Mouse (Mus musculus): ENCODE results near the gene Mecr. TPM values are rescaled to one million over a fixed set of nuclear protein-coding genes. Genes with fewer than 3 reads are reported as not detected.
A peak's percentile ranks its signal among the peaks of the same experiment; 100 is the strongest.

Gene Mecr
- polyA plus RNA-seq, 2 experiments: 39.4 to 41.6 TPM

GRCm38 (mm10) chr4:131910237-131910994, 67.1 kb downstream of the Mecr start:
- Histone ChIP-seq H3K9me3 (ENCODE audit: control insufficient read depth, low read length) (no peaks in the 10 kb centered on the region), H3K4me3 (replicated peaks; ENCODE audit: low read length) (no peak overlapping the region), H3K36me3 (ENCODE audit: control insufficient read depth, insufficient read depth, low read length) (peaks cover 1% of the 10 kb centered on the region; the same call in 1 of the 2 replicates), H3K4me1 (ENCODE audit: control insufficient read depth, insufficient read depth, low read length) (peaks cover 23% of the 10 kb centered on the region), H3K9ac (ENCODE audit: low read depth, low read length, severe bottlenecking) (no peak overlapping the region), H3K27ac (replicated peaks; ENCODE audit: low read depth, low read length) (0 out of 2 replicates have a peak overlapping the region, but pooled peaks have one; percentile 13), H3K27me3 (ENCODE audit: control insufficient read depth, insufficient read depth, low read length) (no peaks in the 10 kb centered on the region), H3K4me2 (replicated peaks; ENCODE audit: low read depth, low read length, severe bottlenecking) (peak overlapping the region; percentile 31)
- TF ChIP-seq POLR2A (IDR thresholded peaks at IDR 0.05; ENCODE audit: borderline replicate concordance, extremely low read depth, insufficient read depth, insufficient read length): no peak
- no peak for ATAC-seq (ENCODE audit: low FRiP score, low read depth)
- WGBS: 6% methylated on average over 18 of the region's 21 CpGs
- DNase-seq (ENCODE audit: low spot score): no peak

- DNase-seq (ENCODE audit: low spot score) (no peak), ATAC-seq (ENCODE audit: low FRiP score, low read depth) (no peak)
- Histone ChIP-seq H3K4me1 (ENCODE audit: control insufficient read depth, insufficient read depth, low read length) (peaks cover 33% of the 10 kb centered on the region), H3K9ac (ENCODE audit: low read depth, low read length, severe bottlenecking) (no peak overlapping the region), H3K4me3 (replicated peaks; ENCODE audit: low read length) (no peak overlapping the region), H3K27me3 (ENCODE audit: control insufficient read depth, insufficient read depth, low read length) (no peaks in the 10 kb centered on the region), H3K9me3 (ENCODE audit: control insufficient read depth, low read length) (no peaks in the 10 kb centered on the region), H3K4me2 (replicated peaks; ENCODE audit: low read depth, low read length, severe bottlenecking) (no peak overlapping the region), H3K27ac (replicated peaks; ENCODE audit: low read depth, low read length) (no peak overlapping the region), H3K36me3 (ENCODE audit: control insufficient read depth, insufficient read depth, low read length) (no peaks in the 10 kb centered on the region)
- WGBS: 44% methylated on average over 3 of the region's 5 CpGs
- TF ChIP-seq POLR2A (IDR thresholded peaks at IDR 0.05; ENCODE audit: borderline replicate concordance, extremely low read depth, insufficient read depth, insufficient read length): no peak
These were observed 68.3 kb downstream of the Mecr start for GRCm38 (mm10) chr4:131911521-131911920.

GRCm38 (mm10) chr4:131913526-131913925, 70.3 kb downstream of the Mecr start:
- 41% methylated on average over 10 of the region's 10 CpGs for WGBS
- ATAC-seq (ENCODE audit: low FRiP score, low read depth): no peak
- no peak overlapping the region for H3K4me3 ChIP-seq (replicated peaks; ENCODE audit: low read length)
- H3K4me2 ChIP-seq (replicated peaks; ENCODE audit: low read depth, low read length, severe bottlenecking): no peak overlapping the region
- H3K9ac ChIP-seq (ENCODE audit: low read depth, low read length, severe bottlenecking): no peak overlapping the region
- DNase-seq (ENCODE audit: low spot score): no peak
- no peaks in the 10 kb centered on the region for H3K9me3 ChIP-seq (ENCODE audit: control insufficient read depth, low read length)
- peaks cover 44% of the 10 kb centered on the region for H3K4me1 ChIP-seq (ENCODE audit: control insufficient read depth, insufficient read depth, low read length)
- no peak for TF ChIP-seq POLR2A (IDR thresholded peaks at IDR 0.05; ENCODE audit: borderline replicate concordance, extremely low read depth, insufficient read depth, insufficient read length)
- no peaks in the 10 kb centered on the region for H3K36me3 ChIP-seq (ENCODE audit: control insufficient read depth, insufficient read depth, low read length)
- H3K27me3 ChIP-seq (ENCODE audit: control insufficient read depth, insufficient read depth, low read length): no peaks in the 10 kb centered on the region; the same call in 1 of the 2 replicates
- H3K27ac ChIP-seq (replicated peaks; ENCODE audit: low read depth, low read length): no peak overlapping the region

DNA sequence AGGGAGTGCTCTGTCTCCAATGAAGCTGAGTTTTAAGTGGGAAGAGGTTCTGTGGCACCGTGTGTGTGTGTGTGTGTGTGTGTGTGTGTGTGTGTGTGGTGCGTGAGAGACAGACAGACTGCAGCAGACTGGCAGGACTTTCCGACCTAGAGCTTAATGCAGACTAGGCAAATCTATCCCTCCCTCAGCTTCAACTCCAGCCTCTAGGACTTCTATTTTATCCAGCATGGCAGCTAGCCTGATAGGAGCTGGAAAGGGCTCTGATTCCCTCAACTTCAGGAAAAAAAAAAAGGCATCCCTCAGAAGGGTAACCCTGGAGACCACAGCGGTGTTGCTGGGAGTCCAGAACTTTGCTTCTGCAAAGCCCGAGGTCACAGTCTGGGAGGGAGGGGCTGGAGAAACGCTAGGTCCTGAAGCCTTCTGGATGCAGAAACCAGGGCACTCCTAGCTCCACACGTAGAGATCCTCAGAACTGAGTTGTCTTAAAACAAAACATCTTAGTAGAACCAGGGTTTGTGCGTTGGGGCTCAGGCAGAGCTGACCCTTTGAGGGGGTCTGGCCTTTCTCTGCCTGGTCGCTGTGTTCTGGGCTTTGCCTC, 70.9 kb downstream of the Mecr start:
- ATAC-seq (ENCODE audit: low FRiP score, low read depth) (no peak), DNase-seq (ENCODE audit: low spot score) (no peak)
- Histone ChIP-seq H3K9ac (ENCODE audit: low read depth, low read length, severe bottlenecking) (no peak overlapping the region), H3K27me3 (ENCODE audit: control insufficient read depth, insufficient read depth, low read length) (no peaks in the 10 kb centered on the region; the same call in 1 of the 2 replicates), H3K36me3 (ENCODE audit: control insufficient read depth, insufficient read depth, low read length) (no peaks in the 10 kb centered on the region), H3K9me3 (ENCODE audit: control insufficient read depth, low read length) (no peaks in the 10 kb centered on the region), H3K27ac (replicated peaks; ENCODE audit: low read depth, low read length) (no peak overlapping the region), H3K4me2 (replicated peaks; ENCODE audit: low read depth, low read length, severe bottlenecking) (peak overlapping the region; percentile 40; the same call in 1 of the 2 replicates), H3K4me1 (ENCODE audit: control insufficient read depth, insufficient read depth, low read length) (peaks cover 50% of the 10 kb centered on the region), H3K4me3 (replicated peaks; ENCODE audit: low read length) (no peak overlapping the region)
- no peak for TF ChIP-seq POLR2A (IDR thresholded peaks at IDR 0.05; ENCODE audit: borderline replicate concordance, extremely low read depth, insufficient read depth, insufficient read length)
- 13% methylated on average over 9 of the region's 9 CpGs for WGBS

GRCm38 (mm10) chr4:131914891-131915469, 71.7 kb downstream of the Mecr start:
- Histone ChIP-seq H3K27ac (replicated peaks; ENCODE audit: low read depth, low read length) (peak overlapping the region; percentile 49; the same call in 1 of the 2 replicates), H3K9me3 (ENCODE audit: control insufficient read depth, low read length) (no peaks in the 10 kb centered on the region), H3K9ac (ENCODE audit: low read depth, low read length, severe bottlenecking) (no peak overlapping the region), H3K4me1 (ENCODE audit: control insufficient read depth, insufficient read depth, low read length) (peaks cover 54% of the 10 kb centered on the region), H3K4me2 (replicated peaks; ENCODE audit: low read depth, low read length, severe bottlenecking) (peak overlapping the region; percentile 40), H3K36me3 (ENCODE audit: control insufficient read depth, insufficient read depth, low read length) (no peaks in the 10 kb centered on the region), H3K4me3 (replicated peaks; ENCODE audit: low read length) (peak overlapping the region; percentile 9), H3K27me3 (ENCODE audit: control insufficient read depth, insufficient read depth, low read length) (no peaks in the 10 kb centered on the region; the same call in 1 of the 2 replicates)
- ATAC-seq (ENCODE audit: low FRiP score, low read depth) (no peak), DNase-seq (ENCODE audit: low spot score) (peak; percentile 64)
- 3% methylated on average over 31 of the region's 31 CpGs for WGBS
- TF ChIP-seq POLR2A (IDR thresholded peaks at IDR 0.05; ENCODE audit: borderline replicate concordance, extremely low read depth, insufficient read depth, insufficient read length): no peak
